Mouse (Mus musculus) CD4-positive, CD25-positive, alpha-beta regulatory T cell, adult 2 months (primary cell): ENCODE data around the gene Olfr342.

Experiments
- DNase-seq: peaks from one replicate; pipeline ENCODE4 v3.0.0-alpha.2; 2012; ENCODE audit warnings: low read depth, low spot score

Gene Olfr342

DNA sequence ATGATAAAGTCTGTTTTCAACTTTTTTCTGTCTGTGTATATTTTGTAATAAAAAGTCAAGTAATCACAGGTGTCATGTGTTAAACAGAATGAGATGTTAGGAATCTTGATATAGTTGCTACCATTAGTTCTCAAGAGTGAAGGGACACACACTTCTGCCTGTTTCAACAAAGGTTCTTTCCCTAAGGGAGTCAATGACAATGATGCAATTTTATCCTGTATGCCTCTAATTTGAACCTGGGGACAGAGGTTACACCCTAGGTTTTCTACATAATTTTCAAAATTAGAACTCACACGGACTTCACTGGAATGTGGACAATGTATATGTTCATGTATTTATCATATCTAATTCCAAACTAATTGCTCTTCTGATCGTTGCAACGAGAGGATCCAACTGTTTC lies at the start of gene Olfr342:
TSS of gene Olfr342 (plus strand) at position 301 of the 400 bp plus-strand sequence.
- DNase-seq: no peak

DNA sequence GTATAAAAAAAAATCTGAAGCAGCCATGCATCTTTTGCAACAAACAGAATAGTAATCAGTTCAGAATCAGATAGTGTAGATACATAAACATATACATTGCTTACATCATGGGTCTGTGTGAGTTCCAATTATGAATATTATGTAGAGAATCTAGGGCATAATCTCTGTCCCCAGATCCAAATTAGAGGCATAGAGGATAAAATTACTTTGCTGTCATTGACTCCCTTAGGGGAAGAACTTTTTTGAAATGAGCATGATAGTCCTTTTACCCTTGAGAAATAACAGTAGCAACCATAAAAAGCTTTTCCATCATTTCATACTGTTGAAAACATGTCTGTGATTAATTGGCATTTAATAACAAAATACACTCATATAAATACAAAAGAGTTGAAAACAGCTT lies 42.4 kb upstream of the Olfr342 start, which contains the start of gene Olfr341:
TSS of gene Olfr341 (minus strand) at position 101 of the 400 bp plus-strand sequence.
- no peak for DNase-seq

DNA sequence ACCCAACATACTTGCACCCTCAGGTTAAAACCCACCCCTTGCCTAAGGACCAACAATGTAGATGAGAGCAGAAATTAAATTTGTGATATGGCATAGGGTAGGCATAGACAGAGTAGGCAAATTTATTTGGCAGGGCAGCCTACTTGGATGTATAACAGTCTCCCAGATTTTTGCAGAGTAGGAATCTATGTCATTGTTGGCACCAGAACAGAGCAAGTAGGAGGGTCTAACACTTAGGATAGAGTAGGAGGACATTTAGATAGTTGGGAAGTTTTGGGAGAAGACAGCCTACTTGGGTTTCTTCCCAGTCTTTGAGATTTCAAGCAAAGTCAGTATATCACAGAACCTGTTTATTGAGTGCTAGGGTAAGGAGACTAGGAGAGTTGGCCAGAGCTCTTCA lies 40.4 kb downstream of the Olfr342 start:
- DNase-seq: no peak

DNA sequence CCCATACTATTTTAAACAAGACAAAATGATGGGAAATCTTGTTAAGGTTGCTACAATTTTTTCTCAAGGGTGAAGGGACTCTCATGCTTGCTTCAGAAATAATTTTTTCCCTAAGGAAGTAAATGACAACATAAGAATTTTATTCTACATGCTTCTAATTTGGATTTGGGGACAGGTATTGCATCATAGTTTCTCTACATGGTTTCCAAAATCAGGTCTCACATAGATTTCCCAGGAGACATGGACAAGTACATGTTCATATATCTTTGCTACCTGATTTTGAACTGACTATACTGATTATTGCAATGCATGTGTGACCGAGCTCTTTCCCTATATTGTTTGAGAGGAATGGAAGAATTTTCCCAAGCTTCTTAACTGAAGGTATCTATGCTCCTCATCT lies 41.6 kb downstream of the Olfr342 start, which contains the start of gene Olfr344:
TSS of gene Olfr344 (plus strand) at position 301 of the 400 bp plus-strand sequence.
- DNase-seq: no peak

DNA sequence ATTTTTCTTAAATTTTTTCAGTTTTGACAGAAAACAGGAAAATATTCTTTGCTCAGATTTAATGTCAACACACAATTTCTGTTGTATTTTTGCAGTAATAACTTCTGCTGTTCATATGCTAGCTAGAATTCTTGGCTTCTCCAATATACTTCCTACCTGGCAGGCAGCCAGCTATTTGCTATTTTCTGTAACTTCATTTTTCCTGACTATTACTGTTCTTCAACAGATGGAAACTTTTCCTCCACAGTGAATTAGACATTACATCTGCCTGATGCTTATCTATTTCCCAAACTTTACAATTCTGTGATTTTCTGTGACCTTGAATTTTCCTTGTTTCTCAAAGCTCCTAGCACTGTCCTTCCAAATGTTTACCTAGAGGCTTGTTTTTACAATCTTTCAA lies 42.2 kb downstream of the Olfr342 start:
- no peak for DNase-seq

DNA sequence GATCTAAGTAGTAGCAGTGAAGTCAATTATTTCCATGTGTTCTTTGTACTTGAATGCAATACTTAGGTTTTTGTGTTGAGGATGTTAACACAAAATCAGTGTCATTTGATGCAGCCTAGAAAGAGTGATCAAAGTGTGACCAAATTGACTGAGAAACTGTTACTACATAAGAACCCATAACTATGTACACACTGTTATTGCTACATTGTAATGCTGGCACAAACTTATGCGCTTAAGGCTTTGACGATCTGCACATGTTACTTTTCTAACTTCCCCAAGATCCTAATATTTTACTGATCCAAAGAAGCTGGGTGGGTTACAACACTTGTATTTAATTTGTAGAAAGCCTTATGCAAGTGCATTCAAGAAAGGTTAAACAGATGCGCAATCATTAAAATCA lies 43.0 kb downstream of the Olfr342 start:
- no peak for DNase-seq
